Mouse (Mus musculus) gastrocnemius, postnatal 14 days (tissue): ENCODE results near the gene Slc26a1. TPM values are rescaled to one million over a fixed set of nuclear protein-coding genes. Genes with fewer than 3 reads are reported as not detected.
"Not testable (repeated sequence)": the region's sequence is repeated elsewhere in the genome, so short reads cannot be mapped to it uniquely, and the experiment has no call there.

Experiments
- DNase-seq: peaks from one replicate; pipeline ENCODE4 v3.0.0; 2021; ENCODE audit warnings: mixed read lengths
- intact Hi-C: fragments of 180-260 bp; cut with DNase I; formaldehyde crosslinking; loops from one replicate; pipeline ENCODE4 v1.15.1; 2025; ENCODE audit warnings: low total_unique reads
- total RNA-seq, 2 experiments: library from RNA; stranded (reverse); gene quantifications; 2 replicates each; pipeline ENCODE4 v1.2.3; 2021

The Slc26a1 gene
- total RNA-seq, 2 experiments from 2014 or later = not detected

GRCm38 (mm10) chr5:108636172-108636571 lies 39.2 kb downstream of the Slc26a1 start:
- DNase-seq = no peak
- intact Hi-C loops = no loop called here

DNA sequence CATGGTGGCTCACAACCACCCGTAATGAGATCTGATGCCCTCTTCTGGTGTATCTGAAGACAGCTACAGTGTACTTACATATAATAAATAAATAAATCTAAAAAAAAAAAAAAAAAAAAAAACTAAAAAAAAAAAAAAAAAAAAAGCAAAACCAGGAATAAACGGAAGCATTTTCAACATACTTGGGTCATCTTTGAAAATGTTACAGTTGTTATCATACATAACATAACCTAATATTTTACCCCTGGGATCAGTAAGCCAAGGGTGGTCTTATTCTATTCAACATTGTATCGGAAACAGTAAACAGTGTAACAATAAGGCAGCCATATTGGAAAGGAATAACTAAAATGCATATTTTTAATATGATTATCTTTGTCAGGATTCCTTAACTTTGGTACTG lies 41.3 kb downstream of the Slc26a1 start:
- DNase-seq, intact Hi-C loops: not testable (repeated sequence)

DNA sequence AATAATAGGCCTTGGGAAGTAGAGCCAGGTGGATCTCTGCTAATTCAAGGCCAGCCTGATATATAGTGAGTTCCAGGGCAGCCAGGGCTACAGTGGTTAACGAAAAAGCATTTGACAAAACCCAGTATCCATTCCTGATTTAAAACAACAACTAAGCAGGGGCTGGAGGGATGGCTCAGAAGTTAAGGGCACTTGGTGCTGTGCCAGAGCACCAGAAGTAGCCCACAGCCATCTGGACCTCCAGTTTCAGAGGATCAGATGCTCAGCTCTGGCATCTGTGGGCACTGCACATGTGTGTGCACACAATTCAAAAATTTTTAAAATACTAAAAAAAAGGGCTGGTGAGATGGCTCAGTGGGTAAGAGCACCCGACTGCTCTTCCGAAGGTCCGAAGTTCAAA lies 41.7 kb downstream of the Slc26a1 start:
- intact Hi-C loops = no loop called here

GRCm38 (mm10) chr5:108629634-108630483 lies 45.5 kb downstream of the Slc26a1 start, which contains the start of the genes Gak and Tmem175:
Gene Gak (minus strand): TSS chr5:108629755.
Gene Tmem175 (plus strand): TSS chr5:108629770.
- intact Hi-C loops = no loop called here
- DNase-seq = peak; percentile 93

More for the DNA sequence above, 41.7 kb downstream of the Slc26a1 start:
- no peak for DNase-seq

DNA sequence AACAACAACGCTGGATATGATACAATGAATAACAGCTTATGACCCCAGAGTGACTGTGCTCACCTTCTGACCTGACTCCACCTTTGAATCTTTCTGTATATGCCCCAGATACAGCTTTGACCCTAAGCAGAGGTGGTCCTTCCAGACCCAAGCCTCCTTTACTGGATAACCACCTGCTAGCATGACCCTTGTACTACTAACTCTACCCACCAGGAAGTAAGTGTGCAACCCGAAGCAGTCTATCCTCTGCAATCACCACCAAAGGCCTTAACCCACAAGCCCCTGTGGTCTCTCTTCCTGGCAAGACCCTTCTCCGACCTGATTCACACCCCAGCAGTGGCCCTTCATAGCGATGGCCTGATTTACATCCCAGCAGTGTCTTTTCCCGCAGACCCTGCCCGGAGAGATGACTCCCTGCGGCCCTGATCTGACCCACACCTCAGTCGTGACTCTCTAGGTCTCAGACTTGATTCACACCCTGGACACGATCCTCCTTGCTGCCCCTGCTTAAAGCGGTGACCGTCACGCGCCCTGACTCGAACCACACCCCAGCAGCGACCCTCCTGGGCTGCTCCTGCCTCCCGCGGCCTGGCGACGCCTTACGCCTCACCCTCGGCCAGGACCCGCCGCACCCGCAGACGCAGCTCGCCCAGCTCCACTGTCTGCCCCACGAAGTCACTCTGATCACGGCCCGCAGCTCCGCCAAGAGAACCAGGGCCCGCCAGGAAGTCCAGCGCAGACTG lies 46.3 kb downstream of the Slc26a1 start:
- intact Hi-C loops = no loop called here
- DNase-seq = no peak

- intact Hi-C loops = no loop called here
- DNase-seq = no peak
Observed at GRCm38 (mm10) chr5:108626050-108626660, 49.2 kb downstream of the Slc26a1 start.

GRCm38 (mm10) chr5:108621870-108622269 lies 53.5 kb downstream of the Slc26a1 start:
- DNase-seq = no peak
- intact Hi-C loops = no loop called here

Other genes starting within 250 kb of the Slc26a1 start
- 100 to 1,000 TPM; 853 to 974 TPM for gene Atp5k, start 241.1 kb downstream of the Slc26a1 start, total RNA-seq
- 1 to 10 TPM; 1.3 to 1.6 TPM for gene Mfsd7a, start 226.7 kb downstream of the Slc26a1 start, total RNA-seq
- gene Pcgf3, start 214.3 kb downstream of the Slc26a1 start, total RNA-seq = 10 to 100 TPM; 40.5 to 46.2 TPM
- under 1 TPM; 0.20 to 0.43 TPM for gene Cplx1, start 125.5 kb downstream of the Slc26a1 start, total RNA-seq
- 10 to 100 TPM; 14.7 to 15.6 TPM for gene Gak, start 45.8 kb downstream of the Slc26a1 start, total RNA-seq
- 1 to 10 TPM; 5.5 to 5.6 TPM for gene Tmem175, start 45.8 kb downstream of the Slc26a1 start, total RNA-seq
- 1 to 10 TPM; 5.8 to 8.8 TPM for gene Idua, start 15.2 kb downstream of the Slc26a1 start, total RNA-seq
- gene Dgkq, start 5.9 kb downstream of the Slc26a1 start, total RNA-seq = 1 to 10 TPM; 4.5 to 5.2 TPM
- gene Fgfrl1, start 16.8 kb upstream of the Slc26a1 start, total RNA-seq = 10 to 100 TPM; 31.9 to 45.4 TPM
- gene Rnf212, start 99.4 kb upstream of the Slc26a1 start, total RNA-seq = not detected
- gene Tmed11, start 119.8 kb upstream of the Slc26a1 start, total RNA-seq = not detected
- not detected for gene Vmn2r8, start 133.3 kb upstream of the Slc26a1 start, total RNA-seq
- gene Vmn2r9, start 177.0 kb upstream of the Slc26a1 start, total RNA-seq = not detected